Mouse (Mus musculus) kidney, adult 18-20 months (tissue): ENCODE results near the gene Zfp148.
A peak's percentile ranks its signal among the peaks of the same experiment; 100 is the strongest.
"Not testable (repeated sequence)": the region's sequence is repeated elsewhere in the genome, so short reads cannot be mapped to it uniquely, and the experiment has no call there.

Experiments used
- DNase-seq: peaks from one replicate; pipeline ENCODE4 v3.0.0; 2021

Zfp148 gene

DNA sequence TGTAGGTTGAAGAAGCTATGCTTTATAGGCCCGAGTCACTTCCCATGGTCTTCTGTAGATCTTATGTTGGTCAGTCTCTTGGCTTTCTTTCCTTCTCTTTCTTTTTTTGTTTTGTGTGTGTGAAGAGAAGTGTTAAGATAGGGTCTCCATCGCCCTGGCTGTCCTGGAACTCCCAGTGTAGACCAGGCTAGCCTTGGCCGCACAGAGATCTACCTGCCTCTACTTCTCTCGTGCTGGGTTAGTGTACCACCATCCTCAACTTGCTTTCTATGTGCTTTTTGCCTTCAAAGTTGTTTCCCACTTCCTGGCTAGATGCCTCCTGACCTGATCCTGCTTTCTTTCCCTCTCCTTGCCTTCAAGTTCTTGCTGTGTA, 84.6 kb downstream of the Zfp148 start:
- DNase-seq: no peak

DNA sequence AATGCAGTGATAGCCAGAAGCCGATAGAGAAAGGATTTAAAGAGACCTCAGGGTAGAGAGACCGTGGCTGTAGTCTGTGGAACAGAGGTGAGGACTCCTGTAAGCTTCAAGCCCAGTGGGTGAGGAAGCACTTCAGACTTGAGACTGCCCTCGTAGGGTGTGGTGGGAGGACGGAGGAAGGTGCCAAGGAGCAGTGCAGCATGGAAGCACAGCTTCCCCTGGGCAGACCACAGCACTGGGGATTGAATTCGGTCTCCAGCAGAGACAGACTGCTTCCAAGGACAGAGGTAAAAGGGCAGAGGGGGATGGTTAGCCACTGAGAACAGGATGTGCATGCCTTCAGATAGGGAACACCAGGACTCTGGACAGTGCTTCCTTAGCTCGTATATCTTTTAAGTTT, 86.8 kb downstream of the Zfp148 start:
- peak; percentile 37 for DNase-seq

GRCm38 (mm10) chr16:33469973-33470372, 89.3 kb downstream of the Zfp148 start:
- DNase-seq: no peak

GRCm38 (mm10) chr16:33474381-33474780, 93.7 kb downstream of the Zfp148 start:
- DNase-seq: no peak

- DNase-seq: no peak
Observed at GRCm38 (mm10) chr16:33479926-33480325, 99.3 kb downstream of the Zfp148 start.

- DNase-seq: peak; percentile 38
Observed at GRCm38 (mm10) chr16:33481148-33481547, 100.5 kb downstream of the Zfp148 start.

DNA sequence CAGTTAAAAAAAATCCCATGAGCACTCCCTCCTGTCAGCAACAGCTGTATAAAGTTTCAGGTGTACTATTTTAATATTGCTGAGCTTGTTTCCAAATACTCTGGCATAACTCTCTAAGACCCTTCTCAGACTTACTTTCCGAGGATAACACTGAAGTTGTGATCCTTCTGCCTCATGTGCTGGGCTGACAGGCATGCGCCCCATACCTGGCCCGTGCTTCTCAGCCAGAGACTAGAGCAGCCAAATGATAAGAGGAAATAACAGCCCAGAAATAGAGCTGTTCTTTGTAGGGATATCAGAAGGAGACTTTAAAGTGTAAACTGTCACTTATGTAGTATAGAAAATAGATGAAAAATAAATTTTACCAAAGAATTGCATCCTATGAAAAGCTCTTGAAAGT, 101.7 kb downstream of the Zfp148 start:
- no peak for DNase-seq

- DNase-seq: no peak
Observed at GRCm38 (mm10) chr16:33487709-33488108, 107.1 kb downstream of the Zfp148 start.

DNA sequence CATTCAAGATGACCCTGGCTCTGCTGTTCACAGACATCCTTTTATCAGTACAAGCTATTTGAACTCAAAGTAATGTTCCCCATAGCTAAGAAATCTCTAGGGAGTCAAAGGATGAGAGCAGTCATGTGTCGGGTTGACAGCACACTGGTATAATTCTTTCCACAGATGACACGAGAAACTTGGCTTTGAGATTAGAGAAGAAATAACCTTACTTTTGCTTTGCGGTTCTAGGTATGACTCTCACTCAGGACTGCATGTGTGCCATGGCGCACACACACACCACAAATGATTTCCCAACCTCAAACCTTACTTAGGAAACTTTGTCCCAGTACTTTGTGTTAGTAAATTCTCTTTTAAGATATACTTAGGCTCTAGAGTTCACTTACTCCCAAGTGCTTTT, 113.7 kb downstream of the Zfp148 start:
- no peak for DNase-seq

DNA sequence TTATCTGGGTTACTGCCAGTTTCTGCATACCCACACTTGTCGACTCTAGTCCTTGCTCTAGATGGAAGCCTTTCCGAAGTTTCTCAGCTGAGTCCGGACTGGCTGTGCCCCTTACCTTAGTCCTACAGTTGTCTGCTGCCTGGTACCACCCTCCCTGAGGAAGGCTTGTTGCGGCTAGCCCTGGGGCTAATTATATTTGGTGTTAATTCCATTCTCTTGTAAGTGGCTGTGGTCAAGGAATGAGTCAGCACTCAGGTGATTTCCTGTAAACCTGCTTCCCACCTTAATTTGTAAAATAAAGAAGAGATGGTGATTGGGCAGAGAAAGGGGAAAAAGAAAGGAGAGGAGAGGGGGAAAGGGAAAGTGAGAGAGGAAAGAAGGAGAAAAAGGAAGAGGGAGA, 127.4 kb downstream of the Zfp148 start:
- DNase-seq: no peak

DNA sequence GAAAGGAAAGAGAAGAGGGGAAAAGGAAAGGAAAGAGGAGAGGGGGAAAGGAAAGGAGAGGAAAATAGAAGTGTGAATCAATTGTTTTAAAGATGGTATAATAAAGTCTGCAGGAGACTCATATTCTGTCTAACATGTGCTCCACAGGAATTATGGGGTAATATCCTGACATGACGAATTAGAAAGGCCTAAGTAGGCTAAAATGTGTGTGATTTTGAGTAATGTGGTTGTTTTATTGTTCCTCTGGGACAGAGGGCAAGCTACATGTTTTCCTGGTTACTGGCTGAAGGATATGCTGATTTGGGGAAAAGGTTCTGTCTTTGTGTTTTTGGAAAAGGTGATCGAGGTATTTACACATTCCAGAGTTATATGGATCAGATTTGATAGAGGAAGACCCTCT, 128.6 kb downstream of the Zfp148 start:
- DNase-seq: not testable (repeated sequence)

DNA sequence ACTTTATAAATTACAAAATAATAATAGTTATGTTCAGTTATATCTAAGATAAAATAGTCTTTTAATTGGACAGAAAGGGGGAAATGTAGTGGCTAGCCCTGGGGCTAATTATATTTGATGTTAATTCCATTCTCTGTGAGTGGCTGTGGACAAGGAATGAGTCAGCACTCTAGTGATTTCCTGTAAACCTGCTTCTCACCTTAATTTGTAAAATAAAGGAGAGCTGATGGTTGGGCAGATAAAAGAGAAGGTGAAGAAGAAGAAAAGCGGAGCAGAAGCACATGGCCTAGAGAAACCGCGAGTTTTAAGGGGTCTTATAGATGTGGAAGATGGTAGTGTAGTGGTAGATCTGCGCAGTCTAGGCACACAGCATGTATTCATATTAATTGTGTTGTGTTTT, 130.2 kb downstream of the Zfp148 start:
- DNase-seq: not testable (repeated sequence)

DNA sequence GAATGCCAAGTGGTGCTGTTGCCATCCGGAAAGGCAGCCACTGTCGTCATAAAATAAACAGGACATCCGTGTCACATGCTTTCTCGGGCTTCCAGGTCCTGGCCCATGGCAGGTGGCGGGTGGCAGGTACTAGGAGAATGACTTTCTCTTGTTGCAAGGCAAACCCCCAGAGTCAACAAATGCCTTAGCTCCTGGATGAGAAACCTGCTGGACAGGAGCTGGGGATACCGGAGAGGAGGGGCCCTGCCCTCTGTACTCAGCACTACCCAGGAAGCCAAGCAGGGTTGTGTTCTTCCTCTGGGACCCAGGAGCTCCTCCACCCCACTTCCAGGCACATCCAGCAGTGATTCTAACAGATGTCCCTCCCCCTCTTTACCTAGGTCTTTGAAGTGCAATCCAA, 131.9 kb downstream of the Zfp148 start:
- no peak for DNase-seq

- no peak for DNase-seq
Observed at GRCm38 (mm10) chr16:33516807-33517565, 136.3 kb downstream of the Zfp148 start, which contains the start of gene Slc12a8. TSS of gene Slc12a8 (plus strand) at chr16:33517328.

GRCm38 (mm10) chr16:33517627-33518026, 137.0 kb downstream of the Zfp148 start:
- no peak for DNase-seq

DNA sequence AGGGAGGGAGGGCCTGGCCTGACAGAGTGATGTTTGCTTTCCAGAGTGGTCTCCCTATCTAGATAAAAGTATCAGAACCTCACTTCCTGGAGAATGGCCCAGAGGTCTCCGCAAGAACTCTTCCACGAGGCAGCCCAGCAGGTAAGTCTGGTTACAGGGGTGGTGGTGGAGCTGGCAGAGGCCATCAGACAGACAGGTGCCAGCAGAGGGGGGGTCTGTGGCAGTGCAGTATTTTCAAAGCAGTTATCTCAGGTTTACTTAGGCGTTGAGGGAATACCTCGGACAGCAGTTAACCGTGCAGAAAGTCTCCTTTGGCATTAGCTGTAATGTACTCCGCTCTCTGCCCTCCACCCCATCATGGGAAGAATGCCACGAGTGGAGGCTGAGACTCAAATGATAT, 137.6 kb downstream of the Zfp148 start:
- no peak for DNase-seq

- DNase-seq: no peak
Observed at GRCm38 (mm10) chr16:33519916-33520568, 139.4 kb downstream of the Zfp148 start.

DNA sequence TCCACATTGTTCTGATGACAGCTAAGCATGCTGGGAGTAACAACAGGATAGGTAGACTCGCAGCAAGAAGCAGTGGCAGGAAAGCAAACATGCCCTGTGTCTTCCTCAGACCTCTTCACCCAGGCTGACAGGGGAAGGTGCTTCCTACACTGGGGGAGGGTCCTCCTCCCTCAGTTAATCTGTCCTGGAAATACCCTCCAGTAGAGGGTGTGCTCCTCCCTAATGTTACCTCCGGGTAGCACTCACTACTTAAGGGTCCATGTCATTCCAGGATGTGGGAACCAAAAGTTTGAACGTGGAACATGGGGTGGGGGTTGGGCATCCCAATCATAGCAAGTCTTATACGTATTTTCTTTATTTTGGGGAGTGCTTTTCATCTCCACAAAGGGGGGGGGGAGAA, 141.9 kb downstream of the Zfp148 start:
- no peak for DNase-seq

- no peak for DNase-seq
Observed at GRCm38 (mm10) chr16:33523571-33523970, 142.9 kb downstream of the Zfp148 start.

DNA sequence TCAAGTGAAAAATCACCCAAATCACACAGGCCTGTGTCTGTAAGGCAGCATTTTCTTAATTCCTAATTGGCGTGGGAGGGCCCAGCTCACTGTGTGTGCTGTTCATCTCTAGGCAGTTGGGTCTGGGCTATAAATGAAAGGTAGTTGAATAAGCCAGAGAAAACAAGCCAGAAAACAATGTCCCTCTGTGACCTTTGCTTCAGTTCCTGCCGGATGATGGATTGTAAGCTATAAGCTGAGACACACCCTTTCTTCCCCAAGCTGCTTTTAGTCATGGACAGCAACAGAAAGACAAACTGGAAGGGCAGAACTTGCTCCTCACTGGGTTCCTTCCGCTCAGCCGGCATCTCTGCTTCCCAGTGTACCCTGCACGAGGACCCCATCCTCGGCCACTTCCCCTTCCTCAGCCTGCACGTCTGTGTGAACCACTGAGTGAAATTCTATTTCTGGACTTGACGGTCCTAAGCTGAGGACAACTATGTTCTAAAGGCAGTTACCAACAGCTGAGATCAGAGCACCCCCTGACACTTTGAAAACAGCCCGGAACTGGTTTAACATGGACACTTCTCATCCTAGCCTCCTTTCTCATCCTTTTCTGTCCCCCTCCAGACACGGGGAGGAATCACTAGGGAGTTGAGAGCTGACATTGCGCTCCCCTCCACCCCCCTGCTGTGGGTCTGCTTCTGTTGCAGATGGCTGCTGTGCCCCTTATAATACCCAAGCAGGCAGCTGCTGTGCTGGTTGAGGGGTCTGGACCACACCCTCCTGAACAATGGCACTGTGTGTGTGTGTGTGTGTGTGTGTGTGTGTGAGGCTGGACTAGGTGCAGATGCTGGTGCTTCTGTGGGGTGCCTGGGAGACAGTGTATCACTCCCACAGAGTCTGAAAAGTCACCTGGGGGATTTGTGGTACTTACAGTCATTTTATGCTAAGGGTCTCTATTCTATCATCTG, 149.1 kb downstream of the Zfp148 start:
- no peak for DNase-seq

DNA sequence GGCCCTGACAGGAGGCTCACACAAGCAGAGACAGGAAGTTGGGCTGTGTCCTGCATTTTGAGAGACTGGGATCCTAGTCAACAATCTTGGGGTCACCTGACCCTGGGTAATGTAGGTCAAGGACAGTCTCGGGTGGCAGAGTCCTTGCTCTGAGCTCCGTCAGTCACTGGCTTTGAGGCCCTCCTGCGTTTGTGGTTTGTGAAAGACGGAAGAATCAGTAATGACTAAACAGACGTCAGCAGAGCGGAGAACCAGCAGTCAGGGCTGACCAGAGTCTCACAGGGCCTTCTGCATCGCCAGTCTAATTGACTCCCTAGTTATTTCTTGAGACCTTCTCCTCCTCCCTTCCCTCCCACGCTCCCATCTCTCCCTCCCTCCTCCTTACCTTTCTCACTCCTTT, 150.5 kb downstream of the Zfp148 start:
- no peak for DNase-seq

DNA sequence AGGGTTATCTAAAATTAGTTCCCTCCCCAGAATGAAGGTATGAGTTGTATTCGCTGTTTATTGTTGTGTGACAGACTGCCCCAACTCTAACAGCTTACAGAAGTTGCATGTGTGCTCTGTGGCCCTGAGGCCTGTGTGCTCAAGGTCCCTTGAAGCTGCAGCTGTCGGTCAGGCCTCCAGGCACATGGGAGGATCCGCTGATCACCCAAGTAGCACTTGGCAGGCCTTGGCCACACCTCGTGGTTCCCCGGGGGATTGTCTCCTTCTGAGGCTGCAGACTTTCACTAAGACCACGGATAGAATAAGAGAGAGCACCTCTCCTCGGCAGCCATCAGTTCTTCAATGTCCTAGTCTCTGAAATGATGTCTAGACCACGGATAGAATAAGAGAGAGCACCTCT, 155.8 kb downstream of the Zfp148 start:
- no peak for DNase-seq

- DNase-seq: no peak
Observed at GRCm38 (mm10) chr16:33537499-33538225, 157.0 kb downstream of the Zfp148 start.
